Mouse (Mus musculus) embryonic facial prominence, embryonic 12.5 days (tissue): ENCODE measurements around the gene Gphn. TPM values are rescaled to one million over a fixed set of nuclear protein-coding genes. Genes with fewer than 3 reads are reported as not detected.
A peak's percentile ranks its signal among the peaks of the same experiment; 100 is the strongest.

Experiments
- ATAC-seq: fragments of 200-750 bp; cut with Nextera tagmentation; 2 replicates; pipeline ENCODE4 v1.8.0; 2017; ENCODE audit not compliant: insufficient number of reproducible peaks, insufficient read depth, low FRiP score, low TSS enrichment
- H3K27ac ChIP-seq: fragments of 300-500 bp; sonication (generic); 2 replicates; pipeline ENCODE4 v1.5.1; 2016; ENCODE audit warnings: mild to moderate bottlenecking
- H3K27me3 ChIP-seq: fragments of 300-500 bp; sonication (generic); 2 replicates; pipeline ENCODE4 v1.6.1; 2016; ENCODE audit warnings: mild to moderate bottlenecking, moderate library complexity
- H3K36me3 ChIP-seq: fragments of 300-500 bp; sonication (generic); 2 replicates; pipeline ENCODE4 v1.6.1; 2016; ENCODE audit warnings: mild to moderate bottlenecking
- H3K4me1 ChIP-seq: fragments of 300-500 bp; sonication (generic); 2 replicates; pipeline ENCODE4 v1.6.1; 2016
- H3K4me2 ChIP-seq: fragments of 300-500 bp; sonication (generic); replicated peaks from 2 replicates; pipeline ENCODE4 v1.6.1; 2016; ENCODE audit warnings: mild to moderate bottlenecking, moderate library complexity
- H3K4me3 ChIP-seq: fragments of 300-500 bp; sonication (generic); 2 replicates; pipeline ENCODE4 v1.5.1; 2016; ENCODE audit warnings: mild to moderate bottlenecking
- H3K9ac ChIP-seq: fragments of 300-500 bp; sonication (generic); 2 replicates; pipeline ENCODE4 v1.6.1; 2016; ENCODE audit warnings: mild to moderate bottlenecking, moderate library complexity
- H3K9me3 ChIP-seq: fragments of 300-500 bp; sonication (generic); 2 replicates; pipeline ENCODE4 v1.6.1; 2016; ENCODE audit warnings: mild to moderate bottlenecking, moderate library complexity
- WGBS: fragments of 180-500 bp; shearing (Covaris S2); methylation state at CpG from one replicate; pipeline ENCODE4 v1.1.7; 2016; 5-methylcytosine and 5-hydroxymethylcytosine counted together
- polyA plus RNA-seq: library from polyadenylated mRNA; unstranded; fragments of >200 nt; fragmentation: Nextera tagmentation; extraction: Ambion mirVana; gene quantifications from 2 replicates; pipeline ENCODE4 v1.2.1, GENCODE M21; 2016

The Gphn gene
- 12.4 and 12.9 TPM in 2 replicates for polyA plus RNA-seq

DNA sequence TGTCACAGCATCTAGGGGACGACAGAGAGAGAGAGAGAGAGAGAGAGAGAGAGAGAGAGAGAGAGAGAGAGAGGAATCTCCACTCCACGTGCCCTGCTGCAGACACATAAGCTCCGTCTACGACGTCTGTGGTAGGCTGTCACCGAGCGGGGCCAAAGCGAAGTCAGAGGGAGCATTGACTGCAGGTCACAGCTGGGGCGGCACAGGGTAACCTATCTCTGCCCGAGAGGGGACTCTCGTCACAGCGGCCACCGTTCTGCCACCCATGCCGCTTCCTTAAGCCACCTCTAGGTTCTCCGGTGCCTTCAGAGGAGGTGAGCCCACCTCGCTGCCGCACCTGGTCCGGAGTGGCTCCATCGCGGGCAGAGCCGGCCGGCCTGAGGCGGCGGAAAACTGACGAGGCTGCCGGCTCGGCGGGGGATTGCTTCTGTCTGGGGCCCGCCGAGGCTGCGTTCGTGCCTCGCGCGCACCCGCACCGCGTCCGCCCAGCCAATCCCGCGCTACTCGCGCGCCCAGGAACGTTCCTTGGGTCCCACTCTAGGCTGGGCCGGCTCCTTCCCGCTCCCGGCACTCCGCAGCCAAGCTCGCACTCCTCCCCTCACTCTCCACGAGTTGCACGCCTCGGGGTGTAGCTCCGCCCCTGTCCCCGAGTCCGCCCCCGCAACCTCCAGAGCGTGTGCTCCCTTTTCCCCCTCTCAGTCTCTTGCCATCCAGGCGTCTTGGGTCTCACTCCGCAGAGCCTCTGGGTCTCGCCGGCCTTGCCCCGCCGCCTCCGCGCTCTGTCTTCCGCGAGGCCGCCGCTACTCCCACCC, at the start of gene Gphn:
Gene Gphn (plus strand): TSS at position 673 of the 812 bp plus-strand sequence.
- Histone ChIP-seq H3K36me3 (no peaks in the 10 kb centered on the region), H3K4me1 (no peaks in the 10 kb centered on the region), H3K4me2 (peak within 1 kb of the TSS; percentile 91), H3K9me3 (no peaks in the 10 kb centered on the region), H3K4me3 (peak within 1 kb of the TSS; percentile 82), H3K27me3 (no peaks in the 10 kb centered on the region), H3K27ac (peak within 1 kb of the TSS; percentile 98), H3K9ac (peak within 1 kb of the TSS; percentile 78)
- peak; percentile 99 for ATAC-seq
- WGBS: under 1% methylated on average over 69 of the region's 70 CpGs

DNA sequence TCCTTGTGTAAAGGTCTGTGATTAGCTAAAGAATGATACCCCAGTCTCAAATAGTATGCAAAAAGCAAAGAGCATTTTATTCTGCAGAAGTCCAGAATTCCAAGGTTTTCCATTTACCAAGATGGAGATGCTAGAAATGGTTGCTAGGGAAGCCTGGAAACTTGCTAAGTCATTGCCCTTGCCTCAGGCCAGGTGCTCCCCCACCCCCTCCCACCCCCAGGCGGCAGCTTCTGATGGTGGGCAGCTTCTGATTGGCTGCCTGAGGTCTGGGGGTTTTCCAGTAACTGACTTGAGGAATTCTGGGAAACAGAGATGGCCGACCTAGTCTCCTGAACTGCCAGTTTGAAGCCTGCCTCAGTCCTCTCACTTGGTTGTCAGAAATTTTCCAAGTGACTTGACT, 44.7 kb upstream of the Gphn start:
- no peak overlapping the region for H3K4me3 ChIP-seq
- no peak overlapping the region for H3K9ac ChIP-seq
- H3K36me3 ChIP-seq: no peaks in the 10 kb centered on the region

DNA sequence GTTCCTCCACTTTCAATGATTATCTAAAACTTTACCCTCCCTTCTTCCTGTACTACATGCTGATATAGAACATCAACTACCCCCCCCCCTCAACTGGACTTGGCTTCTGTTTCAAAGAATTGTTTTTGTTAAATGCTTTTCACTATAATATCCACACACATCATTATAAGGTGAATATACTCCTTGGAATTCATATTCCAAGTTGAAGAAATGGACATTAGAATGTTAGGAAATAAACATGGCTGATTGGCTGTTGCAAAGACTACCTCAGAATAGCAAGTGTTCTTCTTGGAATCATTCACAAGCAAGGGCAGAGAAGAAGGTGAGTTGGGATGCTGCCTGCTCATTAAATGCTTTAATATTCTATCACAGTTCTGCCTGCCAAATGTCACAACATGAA, 32.2 kb upstream of the Gphn start, which contains the start of gene Gm6657:
Gene Gm6657 (plus strand): TSS at position 301 of the 400 bp plus-strand sequence.
- no peak for ATAC-seq
- H3K9ac ChIP-seq: no peak within 1 kb of the TSS
- H3K9me3 ChIP-seq: peaks cover 5% of the 10 kb centered on the region; the same call in 1 of the 2 replicates
- H3K27ac ChIP-seq: no peak within 1 kb of the TSS
- no peaks in the 10 kb centered on the region for H3K36me3 ChIP-seq
- no peak within 1 kb of the TSS for H3K4me3 ChIP-seq
- H3K27me3 ChIP-seq: no peaks in the 10 kb centered on the region
- H3K4me2 ChIP-seq: no peak within 1 kb of the TSS
- no peaks in the 10 kb centered on the region for H3K4me1 ChIP-seq

More for the DNA sequence above, 44.7 kb upstream of the Gphn start:
- Histone ChIP-seq H3K27ac (no peak overlapping the region), H3K9me3 (no peaks in the 10 kb centered on the region), H3K4me2 (no peak overlapping the region), H3K4me1 (no peaks in the 10 kb centered on the region), H3K27me3 (no peaks in the 10 kb centered on the region)
- no peak for ATAC-seq
- WGBS: 56% methylated on average over 2 of the region's 2 CpGs

DNA sequence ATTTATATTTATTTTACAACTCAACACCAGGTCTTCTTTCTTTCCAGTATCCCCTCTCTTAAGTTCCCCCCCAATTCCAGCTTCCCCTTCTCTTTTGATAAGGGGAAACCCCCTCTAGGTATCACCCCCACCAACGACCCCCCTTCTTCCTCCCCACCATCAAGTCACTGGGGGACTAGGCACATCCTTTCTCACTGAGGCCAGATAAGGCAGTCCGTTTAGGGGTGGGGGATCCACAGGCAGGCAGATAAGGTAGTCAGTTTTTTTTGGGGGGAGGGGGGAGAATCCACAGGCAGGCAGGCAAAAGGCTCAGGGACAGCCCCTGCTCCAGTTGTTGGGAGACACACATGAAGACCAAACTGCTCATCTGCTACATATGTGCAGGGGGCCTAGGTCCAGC, 30.8 kb upstream of the Gphn start:
- no peak overlapping the region for H3K9ac ChIP-seq
- whole genome bisulfite sequencing: 66% methylated on average over 2 of the region's 2 CpGs

DNA sequence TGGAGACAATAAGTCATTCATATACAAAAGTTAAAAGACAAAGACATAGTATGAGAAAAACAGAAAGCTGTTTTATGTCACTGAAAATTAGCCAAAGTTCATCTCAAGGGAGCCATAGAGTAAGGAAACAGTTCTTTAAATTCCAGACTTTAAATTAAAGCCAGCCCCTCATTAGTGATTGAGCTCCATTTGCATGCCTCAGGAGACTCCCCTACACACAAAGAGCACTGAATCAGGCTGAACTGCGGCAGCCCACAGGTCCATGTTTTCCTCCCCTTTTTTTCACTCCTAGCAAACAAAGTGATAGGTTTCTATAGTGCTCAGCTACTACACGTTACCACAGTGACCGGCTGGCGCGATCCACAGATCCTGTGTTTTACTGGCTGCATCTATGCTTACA, 22.5 kb upstream of the Gphn start:
- Histone ChIP-seq H3K4me2 (no peak overlapping the region), H3K27me3 (no peaks in the 10 kb centered on the region), H3K9ac (no peak overlapping the region), H3K36me3 (no peaks in the 10 kb centered on the region), H3K9me3 (no peaks in the 10 kb centered on the region), H3K4me3 (no peak overlapping the region), H3K27ac (no peak overlapping the region), H3K4me1 (no peaks in the 10 kb centered on the region; the same call in 1 of the 2 replicates)
- WGBS: 32% methylated on average over 5 of the region's 5 CpGs
- ATAC-seq: no peak

More for the DNA sequence above, 30.8 kb upstream of the Gphn start:
- Histone ChIP-seq H3K4me2 (no peak overlapping the region), H3K36me3 (no peaks in the 10 kb centered on the region), H3K4me3 (no peak overlapping the region), H3K9me3 (peaks cover 5% of the 10 kb centered on the region; the same call in 1 of the 2 replicates), H3K27me3 (no peaks in the 10 kb centered on the region), H3K27ac (no peak overlapping the region), H3K4me1 (no peaks in the 10 kb centered on the region)
- no peak for ATAC-seq

DNA sequence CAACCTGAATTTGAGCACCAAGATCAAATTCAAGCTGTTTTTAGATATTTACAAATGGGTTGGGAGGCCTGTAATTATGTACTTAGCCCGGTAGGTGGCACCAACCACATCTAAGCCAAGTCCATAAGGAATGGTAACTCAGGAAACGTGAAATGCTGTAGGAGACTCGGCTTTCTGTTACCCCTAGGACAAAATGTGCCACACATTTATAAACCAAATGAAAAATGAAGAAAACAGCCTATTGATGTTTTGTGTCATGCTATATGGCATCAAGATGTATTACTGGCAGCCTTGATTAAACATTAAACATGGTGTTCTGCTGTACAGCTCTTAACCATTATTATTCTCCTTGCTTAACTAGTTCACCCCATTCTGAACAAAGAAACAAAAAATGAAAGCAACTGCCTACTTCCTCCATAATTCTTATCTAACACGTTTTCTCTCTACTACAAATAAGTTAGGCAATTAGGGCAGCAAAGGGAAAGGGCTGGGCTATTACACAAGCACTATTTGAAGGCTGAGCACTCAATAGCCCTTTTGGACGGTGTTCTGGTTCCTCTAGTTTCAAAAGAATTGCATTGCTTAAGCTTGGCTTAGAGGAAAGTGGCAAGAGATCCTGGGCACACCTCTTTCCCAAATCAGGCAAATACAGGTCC, 20.1 kb upstream of the Gphn start:
- no peak for ATAC-seq
- H3K27ac ChIP-seq: no peak overlapping the region
- no peaks in the 10 kb centered on the region for H3K27me3 ChIP-seq
- no peak overlapping the region for H3K4me2 ChIP-seq
- no peak overlapping the region for H3K9ac ChIP-seq
- no peaks in the 10 kb centered on the region; the same call in 1 of the 2 replicates for H3K4me1 ChIP-seq
- no peaks in the 10 kb centered on the region for H3K36me3 ChIP-seq
- H3K4me3 ChIP-seq: no peak overlapping the region
- H3K9me3 ChIP-seq: no peaks in the 10 kb centered on the region
- WGBS: 11% methylated on average over 5 of the region's 5 CpGs

DNA sequence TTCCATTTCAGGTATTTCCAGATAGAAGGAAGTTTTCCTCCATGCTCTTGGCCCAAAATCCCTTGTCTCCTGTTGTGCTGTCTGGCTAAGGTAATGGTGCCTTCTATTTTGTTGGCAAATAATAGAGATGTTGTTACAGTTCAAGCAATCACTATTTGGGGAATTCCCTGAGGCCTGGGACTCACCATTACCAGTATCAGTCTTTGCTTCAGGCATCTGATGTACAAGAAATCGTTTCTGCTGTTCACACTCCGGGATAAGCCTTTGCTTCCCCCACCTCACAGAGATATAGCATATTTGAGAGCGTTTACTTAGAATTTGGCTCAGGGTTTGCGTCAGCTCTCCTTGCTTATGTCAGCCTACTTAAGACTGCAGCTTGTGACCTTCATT, 19.6 kb upstream of the Gphn start:
- Histone ChIP-seq H3K27ac (no peak overlapping the region), H3K4me3 (no peak overlapping the region), H3K27me3 (no peaks in the 10 kb centered on the region), H3K36me3 (no peaks in the 10 kb centered on the region), H3K9me3 (no peaks in the 10 kb centered on the region), H3K9ac (no peak overlapping the region), H3K4me1 (no peaks in the 10 kb centered on the region; the same call in 1 of the 2 replicates), H3K4me2 (no peak overlapping the region)
- WGBS: 78% methylated on average over 4 of the region's 4 CpGs
- no peak for ATAC-seq

DNA sequence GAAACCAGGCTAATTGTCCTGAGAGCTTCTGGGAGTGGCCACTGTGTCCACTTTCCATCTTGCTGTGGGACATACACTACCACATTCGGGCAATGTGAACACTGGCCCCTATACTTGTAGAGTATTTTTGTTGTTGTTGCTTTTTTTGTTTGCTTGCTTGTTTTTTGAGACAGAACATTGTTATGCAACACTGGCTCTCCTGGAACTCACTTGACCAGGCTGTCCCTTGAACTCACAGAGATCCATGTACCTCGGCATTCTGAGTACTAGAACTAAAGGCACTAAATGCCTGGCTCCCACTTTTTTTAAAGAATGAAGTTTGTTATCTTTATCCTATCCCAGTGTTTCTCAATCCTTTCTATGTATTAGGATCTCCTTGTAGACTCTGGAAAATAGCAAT, 16.3 kb upstream of the Gphn start:
- Histone ChIP-seq H3K27me3 (no peaks in the 10 kb centered on the region), H3K27ac (no peak overlapping the region), H3K9ac (no peak overlapping the region), H3K36me3 (no peaks in the 10 kb centered on the region), H3K4me2 (no peak overlapping the region), H3K4me3 (no peak overlapping the region), H3K4me1 (no peaks in the 10 kb centered on the region), H3K9me3 (no peaks in the 10 kb centered on the region)
- WGBS: 82% methylated on average over 2 of the region's 2 CpGs
- ATAC-seq: no peak

DNA sequence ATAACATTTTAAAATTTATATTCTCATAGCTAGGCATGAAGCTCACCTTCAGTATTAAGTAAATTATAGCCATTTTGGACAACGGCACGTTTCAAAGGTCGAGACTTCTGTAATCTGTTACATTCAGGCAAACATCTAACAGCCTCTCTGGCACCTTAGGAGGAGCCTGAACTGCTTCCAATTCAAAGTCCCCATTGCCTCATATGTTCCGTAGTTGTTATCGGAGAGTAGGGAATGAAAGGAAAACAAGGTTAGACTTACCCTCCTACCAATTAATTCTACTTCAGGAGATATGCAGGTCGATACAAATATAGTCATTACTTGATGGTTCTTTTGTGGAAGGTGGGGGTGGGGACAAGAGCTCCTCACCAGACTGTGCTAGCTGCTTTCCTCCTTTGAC, 10.7 kb upstream of the Gphn start:
- H3K4me1 ChIP-seq: no peaks in the 10 kb centered on the region
- no peak overlapping the region for H3K4me2 ChIP-seq
- 79% methylated on average over 6 of the region's 6 CpGs for WGBS
- H3K27me3 ChIP-seq: no peaks in the 10 kb centered on the region
- H3K9me3 ChIP-seq: no peaks in the 10 kb centered on the region
- H3K9ac ChIP-seq: no peak overlapping the region
- no peak overlapping the region for H3K4me3 ChIP-seq
- no peak for ATAC-seq
- no peaks in the 10 kb centered on the region for H3K36me3 ChIP-seq
- no peak overlapping the region for H3K27ac ChIP-seq

DNA sequence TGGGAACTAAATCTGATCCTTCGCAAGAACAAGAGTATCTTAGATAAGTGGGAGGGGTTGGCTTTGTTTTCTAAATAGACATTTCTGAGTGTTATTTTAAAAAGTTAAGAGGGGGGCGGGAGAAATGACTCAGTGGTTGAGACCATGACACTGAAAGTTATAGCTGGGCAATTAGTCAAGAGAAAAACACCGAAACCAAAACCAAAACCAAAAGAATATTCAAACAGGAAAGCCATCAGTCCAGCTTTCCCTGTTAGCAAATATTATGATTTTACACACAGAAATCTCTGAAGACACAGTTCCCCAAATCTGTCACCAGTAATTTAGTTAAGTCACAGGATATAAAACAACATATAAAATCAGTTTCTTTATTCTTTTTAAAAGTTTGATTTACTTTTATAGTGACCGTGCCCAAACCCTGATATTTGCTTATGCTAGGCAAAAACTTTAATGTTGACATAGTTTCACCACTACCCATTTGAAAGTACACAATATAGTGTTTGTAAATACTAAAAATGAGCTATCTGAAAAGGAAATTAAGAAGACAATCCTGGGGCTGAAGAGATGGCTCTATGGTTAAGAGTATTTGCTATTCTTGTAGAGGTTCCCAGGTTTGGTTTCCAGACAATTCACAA, 6.9 kb upstream of the Gphn start:
- H3K9me3 ChIP-seq: no peaks in the 10 kb centered on the region
- no peak overlapping the region for H3K4me3 ChIP-seq
- no peaks in the 10 kb centered on the region for H3K27me3 ChIP-seq
- H3K4me1 ChIP-seq: no peaks in the 10 kb centered on the region
- no peak overlapping the region for H3K27ac ChIP-seq
- H3K9ac ChIP-seq: no peak overlapping the region
- no peaks in the 10 kb centered on the region for H3K36me3 ChIP-seq
- WGBS: 80% methylated on average over 4 of the region's 4 CpGs
- no peak overlapping the region for H3K4me2 ChIP-seq
- ATAC-seq: no peak

DNA sequence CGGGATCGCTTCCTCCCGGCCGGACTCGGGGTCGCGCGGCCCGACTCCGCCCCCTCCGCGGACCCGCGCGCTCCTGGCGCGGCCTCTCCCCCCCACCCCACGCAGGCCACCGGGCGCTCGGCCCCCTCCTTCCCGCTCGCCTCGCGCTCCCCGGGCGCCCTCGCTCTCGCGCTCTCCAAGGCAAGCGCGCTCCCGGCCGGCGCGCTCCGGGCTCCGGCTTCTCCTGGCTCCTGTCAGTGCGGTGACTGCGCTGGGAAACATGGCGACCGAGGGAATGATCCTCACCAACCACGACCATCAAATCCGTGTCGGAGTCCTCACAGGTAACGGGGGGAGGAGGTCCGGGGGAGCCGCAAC, 318 bp downstream of the Gphn start:
- WGBS: under 1% methylated on average over 40 of the region's 48 CpGs
- Histone ChIP-seq H3K4me2 (peak overlapping the region; percentile 91), H3K27ac (peak overlapping the region; percentile 98), H3K9ac (peak overlapping the region; percentile 78), H3K4me1 (no peaks in the 10 kb centered on the region), H3K4me3 (peak overlapping the region; percentile 82), H3K9me3 (no peaks in the 10 kb centered on the region), H3K36me3 (no peaks in the 10 kb centered on the region), H3K27me3 (no peaks in the 10 kb centered on the region)
- ATAC-seq: peak; percentile 89
